Mouse (Mus musculus): ENCODE results near the gene Cdk9. TPM values are rescaled to one million over a fixed set of nuclear protein-coding genes. Genes with fewer than 3 reads are reported as not detected.

The Cdk9 gene
- polyA plus RNA-seq, 1 experiment: 197 TPM

GRCm38 (mm10) chr2:32685807-32686206 is 27.1 kb downstream of the Cdk9 start:
- TF ChIP-seq CTCF (IDR thresholded peaks at IDR 0.05; ENCODE audit: borderline replicate concordance, extremely low read depth, insufficient read depth, insufficient read length): no peak
- TF ChIP-seq POLR2A (IDR thresholded peaks at IDR 0.05; ENCODE audit: borderline replicate concordance, extremely low read depth, insufficient read depth, insufficient read length, poor library complexity, severe bottlenecking): no peak
- no peak for DNase-seq (ENCODE audit: low read depth)

GRCm38 (mm10) chr2:32684681-32685428 is 28.0 kb downstream of the Cdk9 start:
- TF ChIP-seq POLR2A (IDR thresholded peaks at IDR 0.05; ENCODE audit: borderline replicate concordance, extremely low read depth, insufficient read depth, insufficient read length, poor library complexity, severe bottlenecking) (no peak), CTCF (IDR thresholded peaks at IDR 0.05; ENCODE audit: borderline replicate concordance, extremely low read depth, insufficient read depth, insufficient read length) (no peak)
- no peak for DNase-seq (ENCODE audit: low read depth)

- DNase-seq (ENCODE audit: low read depth): no peak
- TF ChIP-seq POLR2A (IDR thresholded peaks at IDR 0.05; ENCODE audit: borderline replicate concordance, extremely low read depth, insufficient read depth, insufficient read length, poor library complexity, severe bottlenecking) (no peak), CTCF (IDR thresholded peaks at IDR 0.05; ENCODE audit: borderline replicate concordance, extremely low read depth, insufficient read depth, insufficient read length) (no peak)
These were observed 29.2 kb downstream of the Cdk9 start for GRCm38 (mm10) chr2:32683701-32684100.

DNA sequence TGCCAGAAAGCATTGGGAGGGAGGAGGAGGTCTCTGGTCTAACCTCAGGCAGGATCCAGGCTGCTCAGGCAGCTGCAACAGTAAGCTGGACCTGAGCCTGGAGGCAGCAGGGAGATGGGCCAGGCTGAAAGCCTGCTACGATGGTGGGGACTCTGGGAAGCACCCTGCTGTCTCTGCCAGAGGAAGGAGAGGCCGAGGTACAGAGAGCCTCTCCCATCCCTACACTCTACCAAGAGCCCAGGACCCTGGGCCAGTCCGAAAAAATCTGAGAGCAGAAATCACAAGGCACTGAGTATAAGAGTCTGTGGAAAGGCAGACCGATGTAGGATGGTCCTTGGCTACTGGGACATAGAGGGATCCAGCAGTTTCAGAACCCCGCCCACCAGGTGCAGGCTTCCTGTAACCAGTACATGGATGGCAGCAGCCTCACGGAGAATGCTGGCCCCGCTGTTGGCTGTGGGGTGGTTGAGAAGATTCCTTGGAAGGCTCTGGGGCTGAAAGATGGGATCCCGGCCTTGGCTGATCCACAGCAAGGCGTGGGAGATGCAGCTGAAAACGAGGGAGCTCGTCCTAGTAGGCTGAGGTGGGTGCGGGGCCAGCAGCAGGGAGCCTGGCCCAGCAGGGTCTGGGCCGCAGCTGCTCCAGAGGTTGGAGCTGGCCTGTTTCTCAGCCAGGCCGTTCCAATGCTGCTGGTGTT is 30.0 kb downstream of the Cdk9 start:
- TF ChIP-seq POLR2A (IDR thresholded peaks at IDR 0.05; ENCODE audit: borderline replicate concordance, extremely low read depth, insufficient read depth, insufficient read length, poor library complexity, severe bottlenecking): no peak
- no peak for TF ChIP-seq CTCF (IDR thresholded peaks at IDR 0.05; ENCODE audit: borderline replicate concordance, extremely low read depth, insufficient read depth, insufficient read length)
- DNase-seq (ENCODE audit: low read depth): no peak

GRCm38 (mm10) chr2:32681754-32682153 is 31.1 kb downstream of the Cdk9 start:
- TF ChIP-seq POLR2A (IDR thresholded peaks at IDR 0.05; ENCODE audit: borderline replicate concordance, extremely low read depth, insufficient read depth, insufficient read length, poor library complexity, severe bottlenecking): no peak
- TF ChIP-seq CTCF (IDR thresholded peaks at IDR 0.05; ENCODE audit: borderline replicate concordance, extremely low read depth, insufficient read depth, insufficient read length): no peak
- peak; percentile 15 for DNase-seq (ENCODE audit: low read depth)

DNA sequence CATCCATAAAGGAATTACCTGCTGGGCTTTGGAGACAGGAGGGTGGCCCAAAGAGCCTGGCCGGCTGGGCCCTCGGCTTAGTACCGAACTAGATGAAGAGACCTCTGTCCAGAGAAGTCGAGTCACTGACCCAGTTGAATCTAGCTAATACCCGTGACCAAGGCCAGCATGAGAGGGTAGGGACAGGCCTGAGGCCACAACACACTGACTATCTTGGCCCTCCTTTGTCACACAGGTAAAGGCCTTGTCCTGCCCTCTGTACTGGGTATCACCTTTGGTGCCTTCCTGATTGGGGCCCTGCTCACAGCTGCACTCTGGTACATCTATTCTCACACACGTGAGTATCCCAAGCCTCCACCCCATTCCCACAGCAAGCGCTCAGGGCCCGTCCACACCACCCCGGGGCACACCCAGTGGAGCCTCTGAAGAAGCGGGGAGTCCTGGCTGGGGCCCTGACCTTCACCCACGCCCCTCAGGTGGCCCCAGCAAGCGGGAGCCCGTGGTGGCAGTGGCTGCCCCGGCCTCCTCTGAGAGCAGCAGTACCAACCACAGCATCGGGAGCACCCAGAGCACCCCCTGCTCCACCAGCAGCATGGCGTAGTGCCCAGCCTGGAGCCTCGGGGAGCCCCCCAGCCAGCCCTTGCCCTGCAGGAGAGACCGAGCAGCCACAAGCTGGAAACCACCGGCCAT is 31.8 kb downstream of the Cdk9 start:
- TF ChIP-seq POLR2A (IDR thresholded peaks at IDR 0.05; ENCODE audit: borderline replicate concordance, extremely low read depth, insufficient read depth, insufficient read length, poor library complexity, severe bottlenecking) (no peak), CTCF (IDR thresholded peaks at IDR 0.05; ENCODE audit: borderline replicate concordance, extremely low read depth, insufficient read depth, insufficient read length) (no peak)
- DNase-seq (ENCODE audit: low read depth): no peak

DNA sequence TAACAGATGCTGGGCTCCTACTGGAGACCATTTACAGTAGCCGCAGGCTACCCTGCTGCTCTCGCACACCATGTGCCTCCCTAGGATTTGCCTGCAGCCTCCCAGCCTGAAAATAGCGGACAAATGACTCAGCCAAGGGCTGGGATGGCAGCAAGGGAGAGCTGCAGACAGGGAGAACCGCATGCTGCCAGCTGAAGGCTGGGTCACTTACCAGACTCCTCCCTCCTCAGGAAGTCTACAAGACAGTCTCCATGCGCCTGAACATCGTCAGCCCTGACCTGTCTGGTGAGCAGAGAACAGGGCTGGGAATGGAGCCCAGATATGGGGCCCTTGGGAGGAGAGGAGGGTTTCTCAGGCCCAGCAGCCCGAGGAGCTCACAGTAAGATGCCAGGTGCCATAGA is 32.8 kb downstream of the Cdk9 start:
- TF ChIP-seq POLR2A (IDR thresholded peaks at IDR 0.05; ENCODE audit: borderline replicate concordance, extremely low read depth, insufficient read depth, insufficient read length, poor library complexity, severe bottlenecking) (no peak), CTCF (IDR thresholded peaks at IDR 0.05; ENCODE audit: borderline replicate concordance, extremely low read depth, insufficient read depth, insufficient read length) (no peak)
- DNase-seq (ENCODE audit: low read depth): peak; percentile 20

DNA sequence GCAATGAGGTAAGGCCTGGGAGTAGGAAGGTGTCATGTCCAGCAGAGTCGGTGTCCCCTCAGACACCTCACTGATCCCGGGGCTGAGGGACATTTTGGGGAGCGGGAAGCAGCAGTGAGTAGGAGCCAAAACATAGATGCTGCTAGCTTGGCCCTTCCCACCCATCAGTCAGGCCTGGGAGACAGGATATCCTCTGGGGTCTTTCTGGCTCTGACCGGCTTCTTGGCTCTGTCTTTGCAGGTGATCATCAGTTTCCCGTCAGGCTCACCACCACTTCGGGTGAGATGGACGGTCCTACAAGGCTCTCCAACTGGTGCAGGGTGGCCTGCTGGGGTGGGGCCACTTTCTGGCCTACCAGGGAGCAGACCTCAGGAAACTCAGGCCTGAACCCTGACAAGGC is 35.2 kb downstream of the Cdk9 start:
- TF ChIP-seq CTCF (IDR thresholded peaks at IDR 0.05; ENCODE audit: borderline replicate concordance, extremely low read depth, insufficient read depth, insufficient read length) (no peak), POLR2A (IDR thresholded peaks at IDR 0.05; ENCODE audit: borderline replicate concordance, extremely low read depth, insufficient read depth, insufficient read length, poor library complexity, severe bottlenecking) (no peak)
- DNase-seq (ENCODE audit: low read depth): no peak

- no peak for DNase-seq (ENCODE audit: low read depth)
- no peak for TF ChIP-seq POLR2A (IDR thresholded peaks at IDR 0.05; ENCODE audit: borderline replicate concordance, extremely low read depth, insufficient read depth, insufficient read length, poor library complexity, severe bottlenecking)
- 0 out of 2 replicates have a peak, but pooled peaks have one; percentile 1 for TF ChIP-seq CTCF (IDR thresholded peaks at IDR 0.05; ENCODE audit: borderline replicate concordance, extremely low read depth, insufficient read depth, insufficient read length)
These were observed 36.1 kb downstream of the Cdk9 start for GRCm38 (mm10) chr2:32676821-32677220.

DNA sequence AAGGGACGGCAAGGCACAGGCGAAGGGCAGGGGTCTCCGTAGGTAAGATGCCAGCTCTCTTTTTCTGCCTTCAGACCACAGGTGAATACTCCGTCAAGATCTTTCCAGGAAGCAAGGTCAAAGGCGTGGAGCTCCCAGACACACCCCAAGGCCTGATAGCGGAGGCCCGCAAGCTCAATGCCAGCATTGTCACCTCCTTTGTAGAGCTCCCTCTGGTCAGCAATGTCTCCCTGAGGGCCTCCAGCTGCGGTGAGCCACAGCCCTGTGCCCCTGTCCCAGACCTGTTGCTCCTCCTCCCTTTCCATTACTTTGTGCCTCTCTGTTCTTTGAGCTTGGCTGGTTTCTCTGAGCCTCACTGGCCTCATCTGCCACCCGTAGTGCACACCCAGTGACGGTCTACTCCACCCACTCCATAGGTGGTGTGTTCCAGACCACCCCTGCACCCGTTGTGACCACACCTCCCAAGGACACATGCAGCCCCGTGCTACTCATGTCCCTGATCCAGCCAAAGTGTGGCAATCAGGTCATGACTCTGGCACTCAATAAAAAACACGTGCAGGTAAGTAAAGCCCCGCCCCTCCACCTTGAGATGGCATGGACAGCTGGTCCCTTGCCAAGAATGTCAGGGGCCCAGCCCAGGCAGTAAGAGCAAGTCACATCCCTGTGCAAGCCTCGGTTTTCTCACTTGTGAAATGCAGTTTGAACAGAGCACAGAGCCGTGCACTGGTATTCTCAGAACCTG is 39.5 kb downstream of the Cdk9 start:
- TF ChIP-seq CTCF (IDR thresholded peaks at IDR 0.05; ENCODE audit: borderline replicate concordance, extremely low read depth, insufficient read depth, insufficient read length): no peak
- TF ChIP-seq POLR2A (IDR thresholded peaks at IDR 0.05; ENCODE audit: borderline replicate concordance, extremely low read depth, insufficient read depth, insufficient read length, poor library complexity, severe bottlenecking): no peak
- DNase-seq (ENCODE audit: low read depth): no peak
